Mouse (Mus musculus): ENCODE results near the gene Pcdh8. TPM values are rescaled to one million over a fixed set of nuclear protein-coding genes. Genes with fewer than 3 reads are reported as not detected.

Pcdh8 gene
- polyA plus RNA-seq, 2 experiments, result not detected

DNA sequence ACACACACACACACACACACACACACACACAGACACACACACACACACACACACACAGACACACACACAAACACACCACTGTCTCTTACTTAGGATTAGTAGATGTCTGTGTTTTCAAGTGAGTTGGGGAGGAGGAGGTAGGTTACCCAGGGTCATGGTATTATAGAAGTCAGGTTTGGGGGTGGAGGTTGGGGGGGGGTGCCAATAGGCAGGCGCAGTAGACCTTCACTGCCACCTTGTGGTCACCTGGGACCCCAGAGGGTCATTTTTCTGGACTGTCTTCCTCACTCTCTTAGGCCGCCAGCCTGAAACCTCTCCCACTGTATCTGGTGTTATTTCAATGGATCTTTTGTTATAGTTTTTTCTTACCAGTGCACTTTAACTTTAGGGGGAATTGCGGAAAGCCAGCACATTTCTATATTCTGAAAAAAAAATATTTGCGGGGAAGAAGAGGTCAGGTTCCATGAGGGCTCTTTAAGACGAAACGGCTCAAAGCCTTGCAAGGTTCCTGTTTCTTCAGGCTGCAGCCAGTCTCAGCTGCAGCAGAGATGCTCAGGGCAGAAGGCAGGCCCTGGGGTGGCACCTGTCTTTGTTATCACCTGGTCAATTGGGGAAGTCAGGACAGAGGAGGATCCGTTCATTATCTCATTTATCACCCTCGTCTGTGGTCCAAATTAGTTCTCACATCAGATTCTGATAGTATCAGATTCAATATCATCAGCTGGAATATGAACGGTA is 33.3 kb downstream of the Pcdh8 start:
- DNase-seq (ENCODE audit: low read depth in 3 of 3, low spot score in 3 of 3) (no peak), ATAC-seq (ENCODE audit: insufficient read depth) (no peak)

DNA sequence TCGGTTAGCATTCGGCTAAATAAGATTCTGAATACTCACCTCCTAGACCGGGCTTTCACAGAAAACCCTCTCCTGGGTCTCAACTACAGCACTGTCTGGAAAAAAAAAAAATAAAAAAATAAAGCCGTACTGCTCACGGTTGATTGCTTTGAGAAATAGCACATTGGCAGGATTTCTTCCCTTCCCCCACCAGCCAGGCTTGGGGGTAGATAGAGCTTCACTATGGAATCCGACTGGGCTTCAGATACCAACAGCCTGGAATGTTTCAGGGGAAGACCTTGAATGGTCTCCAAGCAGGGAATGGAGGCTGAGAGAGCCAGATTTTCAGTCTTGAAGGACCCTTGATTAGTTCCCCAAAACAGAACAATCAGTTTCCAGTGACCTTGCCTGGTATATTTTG is 34.3 kb downstream of the Pcdh8 start:
- WGBS (ENCODE audit: insufficient replicate concordance), result 64% methylated on average over 6 of the region's 6 CpGs
- no peaks in the 10 kb centered on the region for H3K9me3 ChIP-seq (ENCODE audit: control insufficient read depth, low read length)
- H3K36me3 ChIP-seq (replicated peaks; ENCODE audit: control insufficient read depth, insufficient read depth, low read depth), result no peaks in the 10 kb centered on the region
- H3K27me3 ChIP-seq (ENCODE audit: control insufficient read depth, insufficient read depth, low read length), result no peaks in the 10 kb centered on the region
- no peak overlapping the region for H3K4me2 ChIP-seq (ENCODE audit: low read depth)
- H3K9ac ChIP-seq (replicated peaks), result no peak overlapping the region
- TF ChIP-seq CTCF (IDR thresholded peaks at IDR 0.05; ENCODE audit: low read depth), result no peak
- TF ChIP-seq EP300 (IDR thresholded peaks at IDR 0.05; ENCODE audit: low read depth), result no peak
- ATAC-seq (ENCODE audit: insufficient read depth), result no peak
- H3K4me1 ChIP-seq (replicated peaks; ENCODE audit: control insufficient read depth in 2 of 2, insufficient read depth in 2 of 2, low read length in 1 of 2), result no peaks in the 10 kb centered on the region
- DNase-seq (ENCODE audit: low read depth in 3 of 3, low spot score in 3 of 3), result no peak
- H3K4me3 ChIP-seq (ENCODE audit: insufficient read depth in 1 of 2, low read depth in 2 of 2, low read length in 2 of 2), result no peak overlapping the region
- no peak overlapping the region for H3K27ac ChIP-seq

More for the DNA sequence above, 33.3 kb downstream of the Pcdh8 start:
- Histone ChIP-seq H3K27me3 (ENCODE audit: control insufficient read depth, insufficient read depth, low read length) (no peaks in the 10 kb centered on the region), H3K4me2 (ENCODE audit: low read depth) (no peak overlapping the region), H3K36me3 (replicated peaks; ENCODE audit: control insufficient read depth, insufficient read depth, low read depth) (no peaks in the 10 kb centered on the region), H3K27ac (no peak overlapping the region), H3K9me3 (ENCODE audit: control insufficient read depth, low read length) (no peaks in the 10 kb centered on the region), H3K4me3 (ENCODE audit: insufficient read depth in 1 of 2, low read depth in 2 of 2, low read length in 2 of 2) (no peak overlapping the region), H3K9ac (replicated peaks) (no peak overlapping the region), H3K4me1 (replicated peaks; ENCODE audit: control insufficient read depth in 2 of 2, insufficient read depth in 2 of 2, low read length in 1 of 2) (no peaks in the 10 kb centered on the region)
- WGBS (ENCODE audit: insufficient replicate concordance), result 49% methylated on average over 9 of the region's 9 CpGs
- TF ChIP-seq EP300 (IDR thresholded peaks at IDR 0.05; ENCODE audit: low read depth) (no peak), CTCF (IDR thresholded peaks at IDR 0.05; ENCODE audit: low read depth) (peak; percentile 22; the same call in 1 of the 2 replicates)

- H3K27me3 ChIP-seq (ENCODE audit: control insufficient read depth, insufficient read depth, low read length), result no peaks in the 10 kb centered on the region
- H3K9me3 ChIP-seq (ENCODE audit: control insufficient read depth, low read length), result no peaks in the 10 kb centered on the region
- TF ChIP-seq EP300 (IDR thresholded peaks at IDR 0.05; ENCODE audit: low read depth), result no peak
- no peak for TF ChIP-seq CTCF (IDR thresholded peaks at IDR 0.05; ENCODE audit: low read depth)
- H3K27ac ChIP-seq, result no peak overlapping the region
- H3K9ac ChIP-seq (replicated peaks), result no peak overlapping the region
- H3K36me3 ChIP-seq (replicated peaks; ENCODE audit: control insufficient read depth, insufficient read depth, low read depth), result no peaks in the 10 kb centered on the region
- no peaks in the 10 kb centered on the region for H3K4me1 ChIP-seq (replicated peaks; ENCODE audit: control insufficient read depth in 2 of 2, insufficient read depth in 2 of 2, low read length in 1 of 2)
- H3K4me3 ChIP-seq (ENCODE audit: insufficient read depth in 1 of 2, low read depth in 2 of 2, low read length in 2 of 2), result no peak overlapping the region
- no peak overlapping the region for H3K4me2 ChIP-seq (ENCODE audit: low read depth)
- WGBS (ENCODE audit: insufficient replicate concordance), result 50% methylated on average over 6 of the region's 6 CpGs
- no peak for ATAC-seq (ENCODE audit: insufficient read depth)
- no peak for DNase-seq (ENCODE audit: low read depth in 3 of 3, low spot score in 3 of 3)
These were observed 37.6 kb downstream of the Pcdh8 start for GRCm38 (mm10) chr14:79733501-79733900.

DNA sequence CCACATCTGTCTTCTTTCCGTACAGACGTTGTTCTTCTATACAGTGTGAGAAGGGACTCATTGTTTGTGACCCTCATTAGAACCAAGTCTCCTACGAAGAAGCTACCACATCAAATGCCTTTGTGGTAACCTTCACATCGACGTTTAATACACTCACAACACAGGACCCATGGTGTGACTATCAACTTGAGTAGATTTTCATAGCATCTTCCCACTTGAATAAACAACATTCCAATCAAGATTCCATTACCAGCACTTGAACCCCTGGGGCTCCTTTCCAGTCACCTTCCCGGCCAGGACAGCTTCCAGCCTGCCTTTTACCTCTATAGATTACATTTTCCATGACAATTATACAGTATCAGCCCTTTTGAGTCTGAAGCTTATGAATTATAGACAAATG is 42.3 kb downstream of the Pcdh8 start:
- no peaks in the 10 kb centered on the region for H3K4me1 ChIP-seq (replicated peaks; ENCODE audit: control insufficient read depth in 2 of 2, insufficient read depth in 2 of 2, low read length in 1 of 2)
- no peak overlapping the region for H3K4me3 ChIP-seq (ENCODE audit: insufficient read depth in 1 of 2, low read depth in 2 of 2, low read length in 2 of 2)
- DNase-seq (ENCODE audit: low read depth in 3 of 3, low spot score in 3 of 3), result no peak
- H3K27me3 ChIP-seq (ENCODE audit: control insufficient read depth, insufficient read depth, low read length), result no peaks in the 10 kb centered on the region
- TF ChIP-seq CTCF (IDR thresholded peaks at IDR 0.05; ENCODE audit: low read depth) (no peak), EP300 (IDR thresholded peaks at IDR 0.05; ENCODE audit: low read depth) (no peak)
- H3K27ac ChIP-seq, result no peak overlapping the region
- no peaks in the 10 kb centered on the region for H3K9me3 ChIP-seq (ENCODE audit: control insufficient read depth, low read length)
- ATAC-seq (ENCODE audit: insufficient read depth), result no peak
- H3K9ac ChIP-seq (replicated peaks), result no peak overlapping the region
- H3K36me3 ChIP-seq (replicated peaks; ENCODE audit: control insufficient read depth, insufficient read depth, low read depth), result no peaks in the 10 kb centered on the region
- WGBS (ENCODE audit: insufficient replicate concordance), result 55% methylated on average over 6 of the region's 6 CpGs
- H3K4me2 ChIP-seq (ENCODE audit: low read depth), result no peak overlapping the region

DNA sequence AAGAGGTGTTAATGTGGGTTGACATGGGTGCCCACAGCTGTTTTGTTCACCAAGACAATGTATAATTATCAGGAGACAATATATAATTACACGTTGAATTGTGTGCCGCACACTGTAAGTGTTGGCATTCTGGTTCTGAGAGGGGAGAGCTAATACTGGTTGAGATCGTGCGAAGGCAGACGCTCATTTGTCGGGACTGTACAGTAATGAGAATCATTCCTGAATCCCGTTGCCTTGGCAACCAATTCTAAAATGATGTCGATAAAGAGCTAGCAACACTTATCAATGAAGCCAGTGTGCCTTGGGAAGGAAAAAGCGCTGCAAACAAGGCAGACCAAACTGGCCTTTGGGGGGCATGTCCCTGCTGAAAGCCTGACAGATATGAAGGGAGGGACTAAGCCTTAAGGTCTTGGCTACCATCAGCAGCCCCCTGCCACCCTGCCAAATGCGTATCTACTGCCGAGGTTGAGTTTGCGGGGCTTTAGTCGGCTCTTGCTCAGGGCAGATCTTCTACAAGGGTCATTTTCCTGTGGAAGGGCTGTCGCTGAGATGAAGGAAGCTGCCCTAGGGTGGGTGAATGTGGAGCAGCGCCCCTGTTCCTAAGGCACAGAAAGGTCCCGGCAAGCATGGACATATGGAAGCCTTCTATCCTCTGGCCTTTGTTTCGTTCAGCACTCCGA is 47.0 kb downstream of the Pcdh8 start:
- Histone ChIP-seq H3K4me2 (ENCODE audit: low read depth) (no peak overlapping the region), H3K9me3 (ENCODE audit: control insufficient read depth, low read length) (no peaks in the 10 kb centered on the region), H3K36me3 (replicated peaks; ENCODE audit: control insufficient read depth, insufficient read depth, low read depth) (no peaks in the 10 kb centered on the region), H3K4me1 (replicated peaks; ENCODE audit: control insufficient read depth in 2 of 2, insufficient read depth in 2 of 2, low read length in 1 of 2) (no peaks in the 10 kb centered on the region), H3K4me3 (ENCODE audit: insufficient read depth in 1 of 2, low read depth in 2 of 2, low read length in 2 of 2) (no peak overlapping the region), H3K27me3 (ENCODE audit: control insufficient read depth, insufficient read depth, low read length) (no peaks in the 10 kb centered on the region), H3K9ac (replicated peaks) (no peak overlapping the region), H3K27ac (no peak overlapping the region)
- no peak for ATAC-seq (ENCODE audit: insufficient read depth)
- no peak for TF ChIP-seq CTCF (IDR thresholded peaks at IDR 0.05; ENCODE audit: low read depth)
- TF ChIP-seq EP300 (IDR thresholded peaks at IDR 0.05; ENCODE audit: low read depth), result no peak
- DNase-seq (ENCODE audit: low read depth in 3 of 3, low spot score in 3 of 3), result no peak
- 73% methylated on average over 18 of the region's 18 CpGs for WGBS (ENCODE audit: insufficient replicate concordance)
